Mouse (Mus musculus): ENCODE results near the gene Thpo. TPM values are rescaled to one million over a fixed set of nuclear protein-coding genes. Genes with fewer than 3 reads are reported as not detected.
A peak's percentile ranks its signal among the peaks of the same experiment; 100 is the strongest.

Gene Thpo
- polyA plus RNA-seq, 1 experiment from 2014 or later: 2.9 TPM

DNA sequence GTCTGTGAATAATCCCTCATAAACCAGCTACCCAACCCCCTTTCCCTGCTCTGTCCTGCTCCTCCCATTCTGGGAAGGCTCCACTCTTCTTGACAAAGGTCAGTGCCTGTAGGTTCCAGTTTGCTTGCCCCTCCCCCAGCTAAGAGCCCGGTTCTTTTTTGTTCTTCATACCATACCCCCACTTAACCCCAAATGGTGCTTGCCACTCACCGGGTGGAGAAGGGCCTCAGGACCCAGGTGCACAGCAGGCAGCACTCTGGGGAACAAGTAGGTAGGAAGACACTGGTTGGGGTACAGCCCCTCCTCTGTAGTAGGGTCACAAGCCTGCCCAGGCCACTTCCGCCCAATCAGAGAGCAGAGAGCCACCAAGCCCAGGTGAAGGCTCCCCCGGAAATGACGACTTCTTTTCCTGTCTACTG is 4.0 kb downstream of the Thpo start:
- ATAC-seq: peak; percentile 64
- no peak overlapping the region for H3K27ac ChIP-seq (ENCODE audit: low read length)
- H3K4me3 ChIP-seq (ENCODE audit: low read length): peak overlapping the region; percentile 23
- peaks cover 20% of the 10 kb centered on the region for H3K27me3 ChIP-seq (replicated peaks; ENCODE audit: control insufficient read depth, insufficient read depth, low read length)
- no peaks in the 10 kb centered on the region for H3K36me3 ChIP-seq (ENCODE audit: control insufficient read depth, insufficient read depth, low read length)
- H3K9me3 ChIP-seq (ENCODE audit: control insufficient read depth, low read length): no peaks in the 10 kb centered on the region
- H3K4me2 ChIP-seq (ENCODE audit: low read depth, low read length): peak overlapping the region; percentile 40
- H3K4me1 ChIP-seq (ENCODE audit: control insufficient read depth, insufficient read depth, low read length): peaks cover 20% of the 10 kb centered on the region
- WGBS: 37% methylated on average over 5 of the region's 5 CpGs
- peak overlapping the region; percentile 37; the same call in 1 of the 2 replicates for H3K9ac ChIP-seq (ENCODE audit: low read depth, low read length)

DNA sequence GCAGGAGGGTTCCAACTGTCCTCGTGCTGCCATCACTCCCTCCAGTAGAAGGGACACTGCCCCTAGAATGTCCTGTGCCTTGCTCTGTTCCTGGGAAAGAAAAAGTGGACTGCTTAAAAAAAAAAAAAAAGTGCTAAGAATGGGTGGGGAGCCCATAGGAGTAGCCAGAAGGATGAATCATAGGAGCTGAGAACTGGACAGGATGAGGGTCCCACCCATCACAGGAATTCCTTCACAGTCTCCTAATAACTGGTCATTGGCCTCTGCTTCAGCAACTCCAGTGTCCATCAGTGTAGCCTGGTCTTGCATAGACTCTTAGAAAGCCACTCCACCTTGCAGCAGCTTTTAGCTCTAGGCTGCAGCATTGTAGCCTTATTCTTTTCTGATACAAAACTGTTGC is 7.9 kb downstream of the Thpo start:
- peaks cover 4% of the 10 kb centered on the region; the same call in 1 of the 2 replicates for H3K36me3 ChIP-seq (ENCODE audit: control insufficient read depth, insufficient read depth, low read length)
- no peak overlapping the region for H3K27ac ChIP-seq (ENCODE audit: low read length)
- no peak for ATAC-seq
- H3K4me1 ChIP-seq (ENCODE audit: control insufficient read depth, insufficient read depth, low read length): peaks cover 12% of the 10 kb centered on the region; the same call in 1 of the 2 replicates
- no peak overlapping the region for H3K9ac ChIP-seq (ENCODE audit: low read depth, low read length)
- H3K4me3 ChIP-seq (ENCODE audit: low read length): no peak overlapping the region
- H3K9me3 ChIP-seq (ENCODE audit: control insufficient read depth, low read length): no peaks in the 10 kb centered on the region
- no peak overlapping the region for H3K4me2 ChIP-seq (ENCODE audit: low read depth, low read length)
- H3K27me3 ChIP-seq (replicated peaks; ENCODE audit: control insufficient read depth, insufficient read depth, low read length): no peaks in the 10 kb centered on the region
- 66% methylated on average over 1 of the region's 1 CpGs for WGBS

DNA sequence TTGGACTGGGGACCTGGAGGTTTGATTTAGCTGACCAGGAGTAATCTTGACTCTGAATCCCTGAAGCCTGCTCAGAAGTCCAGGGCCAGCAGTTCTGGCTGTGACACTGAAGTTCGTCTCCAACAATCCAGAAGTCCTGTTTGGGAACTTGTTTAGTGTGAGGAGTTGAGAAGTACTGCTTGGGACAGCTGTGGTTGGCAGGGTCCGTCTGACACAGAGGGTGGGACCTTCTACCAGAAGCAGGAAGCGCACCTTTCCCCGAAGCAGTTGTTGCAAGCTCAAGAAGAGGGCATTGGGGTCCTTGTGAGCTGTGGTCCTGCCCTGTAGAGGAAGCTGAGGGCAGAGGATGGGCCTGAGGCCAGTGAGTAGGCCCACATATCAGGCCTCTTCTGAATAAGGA is 8.6 kb downstream of the Thpo start:
- Histone ChIP-seq H3K4me2 (ENCODE audit: low read depth, low read length) (no peak overlapping the region), H3K9me3 (ENCODE audit: control insufficient read depth, low read length) (no peaks in the 10 kb centered on the region), H3K27me3 (replicated peaks; ENCODE audit: control insufficient read depth, insufficient read depth, low read length) (no peaks in the 10 kb centered on the region), H3K9ac (ENCODE audit: low read depth, low read length) (no peak overlapping the region), H3K27ac (ENCODE audit: low read length) (no peak overlapping the region), H3K36me3 (ENCODE audit: control insufficient read depth, insufficient read depth, low read length) (peaks cover 6% of the 10 kb centered on the region; the same call in 1 of the 2 replicates), H3K4me1 (ENCODE audit: control insufficient read depth, insufficient read depth, low read length) (peaks cover 12% of the 10 kb centered on the region; the same call in 1 of the 2 replicates), H3K4me3 (ENCODE audit: low read length) (no peak overlapping the region)
- no peak for ATAC-seq
- 80% methylated on average over 4 of the region's 4 CpGs for WGBS

DNA sequence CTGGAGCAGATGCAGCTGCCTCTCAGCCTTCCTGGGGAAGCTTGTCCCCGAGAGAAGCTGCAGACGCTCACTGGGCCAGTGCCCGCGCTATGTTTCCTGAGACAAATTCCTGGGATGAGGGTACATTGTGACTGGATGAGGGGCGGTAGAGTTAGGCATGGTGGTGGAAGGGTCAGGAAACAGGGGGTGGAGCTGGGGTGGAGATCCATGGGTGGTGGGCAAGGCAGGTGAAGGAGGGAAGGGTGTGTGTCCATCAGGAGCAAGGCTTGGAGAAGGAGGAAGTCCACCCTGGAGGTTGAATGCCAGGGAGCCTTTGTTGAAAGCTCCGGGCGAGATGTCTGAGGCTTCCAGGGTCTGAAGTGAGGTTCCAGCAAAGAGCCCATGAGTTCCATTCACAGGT is 9.0 kb downstream of the Thpo start:
- no peak for ATAC-seq

DNA sequence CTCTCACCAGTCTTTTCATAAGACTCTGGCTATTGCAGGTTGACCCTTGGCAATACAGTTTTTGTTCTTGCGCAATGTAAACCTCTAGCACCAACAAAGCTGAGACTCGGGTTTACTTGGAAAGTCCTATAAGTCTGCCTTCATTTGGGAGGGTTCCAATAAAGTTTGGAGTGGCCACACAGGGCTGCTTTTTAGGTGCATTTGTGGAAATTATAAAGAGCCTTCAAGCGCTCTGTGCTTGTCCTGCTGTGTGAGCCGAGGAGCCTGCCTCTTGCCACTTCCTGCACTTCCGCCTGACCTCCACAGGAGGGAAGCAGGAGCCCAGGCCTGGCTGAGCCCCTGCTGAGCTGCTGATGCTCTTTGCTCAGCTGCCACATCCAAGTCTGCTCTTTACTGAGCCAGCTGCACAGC is 10.0 kb downstream of the Thpo start:
- Histone ChIP-seq H3K27ac (ENCODE audit: low read length) (no peak overlapping the region), H3K4me1 (ENCODE audit: control insufficient read depth, insufficient read depth, low read length) (peaks cover 3% of the 10 kb centered on the region; the same call in 1 of the 2 replicates), H3K9me3 (ENCODE audit: control insufficient read depth, low read length) (no peaks in the 10 kb centered on the region), H3K4me3 (ENCODE audit: low read length) (no peak overlapping the region), H3K27me3 (replicated peaks; ENCODE audit: control insufficient read depth, insufficient read depth, low read length) (no peaks in the 10 kb centered on the region), H3K4me2 (ENCODE audit: low read depth, low read length) (no peak overlapping the region), H3K9ac (ENCODE audit: low read depth, low read length) (no peak overlapping the region), H3K36me3 (ENCODE audit: control insufficient read depth, insufficient read depth, low read length) (peaks cover 6% of the 10 kb centered on the region; the same call in 1 of the 2 replicates)
- peak; percentile 82 for ATAC-seq
- 32% methylated on average over 5 of the region's 5 CpGs for WGBS

More for the DNA sequence above, 9.0 kb downstream of the Thpo start:
- no peaks in the 10 kb centered on the region for H3K27me3 ChIP-seq (replicated peaks; ENCODE audit: control insufficient read depth, insufficient read depth, low read length)
- H3K36me3 ChIP-seq (ENCODE audit: control insufficient read depth, insufficient read depth, low read length): peaks cover 6% of the 10 kb centered on the region; the same call in 1 of the 2 replicates
- H3K9ac ChIP-seq (ENCODE audit: low read depth, low read length): no peak overlapping the region
- peaks cover 9% of the 10 kb centered on the region; the same call in 1 of the 2 replicates for H3K4me1 ChIP-seq (ENCODE audit: control insufficient read depth, insufficient read depth, low read length)
- no peaks in the 10 kb centered on the region for H3K9me3 ChIP-seq (ENCODE audit: control insufficient read depth, low read length)
- no peak overlapping the region for H3K27ac ChIP-seq (ENCODE audit: low read length)
- no peak overlapping the region for H3K4me3 ChIP-seq (ENCODE audit: low read length)
- H3K4me2 ChIP-seq (ENCODE audit: low read depth, low read length): no peak overlapping the region
- WGBS: 85% methylated on average over 7 of the region's 7 CpGs

DNA sequence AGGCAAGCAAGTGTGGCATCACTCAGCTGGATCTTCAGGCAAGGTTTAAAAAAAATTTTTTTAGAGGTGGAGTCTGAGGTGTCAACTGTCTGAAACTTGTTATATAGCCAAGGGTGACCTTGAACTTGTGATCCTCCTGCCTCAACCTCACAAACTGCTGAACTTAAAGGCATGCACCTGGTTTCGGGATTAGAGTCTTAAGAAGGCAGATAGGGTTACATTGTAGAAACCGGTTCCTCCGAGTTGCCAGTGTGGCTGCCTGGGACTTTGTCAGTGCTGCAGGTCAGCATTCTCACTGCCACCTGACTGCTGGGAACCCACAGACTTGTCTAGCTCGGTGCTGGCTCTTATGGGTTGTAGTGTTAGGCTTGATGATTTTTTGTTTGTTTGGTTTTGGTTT is 11.1 kb downstream of the Thpo start:
- H3K9me3 ChIP-seq (ENCODE audit: control insufficient read depth, low read length): no peaks in the 10 kb centered on the region
- no peak overlapping the region for H3K4me3 ChIP-seq (ENCODE audit: low read length)
- peaks cover 6% of the 10 kb centered on the region; the same call in 1 of the 2 replicates for H3K36me3 ChIP-seq (ENCODE audit: control insufficient read depth, insufficient read depth, low read length)
- peaks cover 8% of the 10 kb centered on the region for H3K4me1 ChIP-seq (ENCODE audit: control insufficient read depth, insufficient read depth, low read length)
- WGBS: 44% methylated on average over 4 of the region's 4 CpGs
- H3K9ac ChIP-seq (ENCODE audit: low read depth, low read length): no peak overlapping the region
- no peak overlapping the region for H3K27ac ChIP-seq (ENCODE audit: low read length)
- H3K27me3 ChIP-seq (replicated peaks; ENCODE audit: control insufficient read depth, insufficient read depth, low read length): no peaks in the 10 kb centered on the region
- ATAC-seq: no peak
- H3K4me2 ChIP-seq (ENCODE audit: low read depth, low read length): no peak overlapping the region

DNA sequence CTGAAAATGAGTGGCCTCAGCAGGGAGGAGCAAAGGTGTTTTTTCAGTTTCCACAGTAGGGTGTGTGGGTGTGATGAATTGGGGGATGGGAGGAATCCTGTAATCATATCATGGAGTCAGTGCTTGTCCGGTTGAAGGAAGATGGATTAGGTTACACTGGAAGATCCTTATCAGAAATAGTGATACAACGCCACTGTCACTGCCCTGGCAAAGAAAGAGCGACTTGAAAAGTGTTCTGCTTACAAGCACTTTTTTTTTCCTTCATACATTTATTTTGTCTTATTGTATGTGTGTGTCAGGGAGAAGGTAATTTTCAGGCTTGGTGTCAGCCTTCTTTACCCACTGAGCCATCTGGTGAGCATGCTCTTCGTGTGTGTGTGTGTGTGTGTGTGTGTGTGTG is 11.6 kb downstream of the Thpo start:
- no peaks in the 10 kb centered on the region for H3K9me3 ChIP-seq (ENCODE audit: control insufficient read depth, low read length)
- no peak for ATAC-seq

DNA sequence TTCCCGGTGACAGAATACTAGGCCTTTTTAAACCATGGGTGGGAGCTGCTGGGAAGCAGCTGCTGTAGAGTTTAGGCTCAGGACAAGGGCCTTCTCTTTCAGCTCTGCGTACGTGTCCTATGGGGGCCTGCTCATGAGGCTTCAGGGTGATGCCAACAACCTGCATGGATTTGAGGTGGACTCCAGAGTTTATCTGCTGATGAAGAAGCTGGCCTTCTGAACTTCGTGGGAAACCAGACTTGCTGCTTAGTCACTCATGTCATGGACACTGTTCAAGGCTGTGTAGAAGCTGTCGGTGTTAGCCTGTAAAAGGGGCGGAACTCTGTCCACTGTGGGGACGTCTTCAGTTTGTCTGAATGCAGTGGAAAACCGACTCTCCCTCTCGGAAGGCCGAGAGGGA is 12.5 kb downstream of the Thpo start:
- Histone ChIP-seq H3K36me3 (ENCODE audit: control insufficient read depth, insufficient read depth, low read length) (peaks cover 6% of the 10 kb centered on the region; the same call in 1 of the 2 replicates), H3K4me3 (ENCODE audit: low read length) (no peak overlapping the region), H3K27me3 (replicated peaks; ENCODE audit: control insufficient read depth, insufficient read depth, low read length) (no peaks in the 10 kb centered on the region), H3K4me2 (ENCODE audit: low read depth, low read length) (no peak overlapping the region), H3K27ac (ENCODE audit: low read length) (no peak overlapping the region), H3K9ac (ENCODE audit: low read depth, low read length) (no peak overlapping the region), H3K9me3 (ENCODE audit: control insufficient read depth, low read length) (no peaks in the 10 kb centered on the region), H3K4me1 (ENCODE audit: control insufficient read depth, insufficient read depth, low read length) (peaks cover 8% of the 10 kb centered on the region)
- no peak for ATAC-seq
- 78% methylated on average over 10 of the region's 10 CpGs for WGBS

More for the DNA sequence above, 11.6 kb downstream of the Thpo start:
- Histone ChIP-seq H3K27me3 (replicated peaks; ENCODE audit: control insufficient read depth, insufficient read depth, low read length) (no peaks in the 10 kb centered on the region), H3K4me3 (ENCODE audit: low read length) (no peak overlapping the region), H3K4me2 (ENCODE audit: low read depth, low read length) (no peak overlapping the region), H3K27ac (ENCODE audit: low read length) (no peak overlapping the region), H3K9ac (ENCODE audit: low read depth, low read length) (no peak overlapping the region), H3K4me1 (ENCODE audit: control insufficient read depth, insufficient read depth, low read length) (peaks cover 8% of the 10 kb centered on the region), H3K36me3 (ENCODE audit: control insufficient read depth, insufficient read depth, low read length) (peaks cover 6% of the 10 kb centered on the region; the same call in 1 of the 2 replicates)
- 61% methylated on average over 4 of the region's 4 CpGs for WGBS

DNA sequence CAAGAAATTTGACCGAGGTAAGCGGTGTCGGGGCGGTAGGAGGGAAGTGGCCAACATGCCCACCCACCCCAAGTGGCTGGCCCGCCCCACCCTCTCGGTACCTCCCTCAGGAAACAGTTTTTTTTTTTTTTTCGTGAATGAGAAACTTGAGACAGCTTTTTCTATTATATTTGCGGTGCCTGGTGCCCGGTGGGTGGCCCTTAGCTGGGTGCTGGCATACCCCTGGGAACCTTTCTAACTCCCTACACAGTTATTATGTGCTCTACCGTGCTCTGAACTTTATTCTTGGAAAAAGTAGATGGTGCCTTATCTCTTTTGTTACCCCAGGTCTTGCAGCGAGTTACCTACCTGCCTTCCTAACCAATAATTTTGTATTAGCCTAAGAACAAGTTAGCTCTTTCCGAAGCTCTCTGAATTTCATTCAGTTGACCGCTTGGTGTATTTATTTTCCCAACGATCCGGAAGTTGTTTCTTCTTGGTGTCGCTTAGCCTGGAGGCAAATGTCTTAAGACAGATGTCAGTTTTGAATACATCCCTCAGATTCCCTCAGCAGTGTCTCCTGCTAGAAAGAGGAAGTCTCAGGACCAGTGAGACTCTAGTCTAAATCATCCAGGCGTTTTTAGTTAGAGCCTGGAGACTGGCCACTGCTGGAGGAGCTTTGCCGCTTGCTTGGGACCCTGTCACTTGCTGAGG is 16.2 kb downstream of the Thpo start:
- H3K9me3 ChIP-seq (ENCODE audit: control insufficient read depth, low read length): no peaks in the 10 kb centered on the region
- peak; percentile 26 for ATAC-seq
- H3K27me3 ChIP-seq (replicated peaks; ENCODE audit: control insufficient read depth, insufficient read depth, low read length): no peaks in the 10 kb centered on the region
- peak overlapping the region; percentile 99 for H3K27ac ChIP-seq (ENCODE audit: low read length)
- H3K36me3 ChIP-seq (ENCODE audit: control insufficient read depth, insufficient read depth, low read length): peaks cover 8% of the 10 kb centered on the region
- peak overlapping the region; percentile 84 for H3K9ac ChIP-seq (ENCODE audit: low read depth, low read length)
- peak overlapping the region; percentile 74 for H3K4me3 ChIP-seq (ENCODE audit: low read length)
- H3K4me1 ChIP-seq (ENCODE audit: control insufficient read depth, insufficient read depth, low read length): peaks cover 20% of the 10 kb centered on the region
- peak overlapping the region; percentile 91 for H3K4me2 ChIP-seq (ENCODE audit: low read depth, low read length)
- 1% methylated on average over 18 of the region's 18 CpGs for WGBS
